19 mouse cellular contexts compared by ENCODE assay signal in the genomic region with DNA sequence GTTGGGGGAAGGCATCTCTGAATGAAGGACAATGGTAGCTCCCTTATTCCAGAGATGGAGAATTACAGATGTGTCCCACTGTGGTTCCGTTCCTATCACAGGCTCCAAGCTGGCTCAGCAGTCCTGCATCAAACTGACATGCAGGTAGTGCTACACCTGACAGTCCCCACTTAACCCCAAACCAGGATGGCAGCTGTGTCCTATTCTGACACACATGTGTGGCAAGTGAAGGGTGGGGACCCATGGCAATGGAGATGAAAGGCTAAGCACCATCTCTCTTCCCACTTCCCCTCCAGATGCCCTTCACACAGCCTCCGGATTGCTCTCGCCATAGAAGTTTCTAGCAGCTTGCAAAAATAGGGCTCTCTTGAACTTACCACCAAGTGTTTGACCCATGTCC.
DNase-seq lines count a peak whose midpoint lies in the region.
"Had no signal": no experiment of that assay in that cellular context is flagged by ENCODE, and none has a peak within 500 bp of the region (broad histone marks: within the 10 kb centered on the region; RNA-seq: fewer than 3 reads in every experiment).

No protein-coding gene starts in this region.

- peaks cover 5% of the 10 kb centered on the region; the same call in 1 of the 2 replicates for H3K9me3 ChIP-seq in heart, embryonic 10.5 days
- no peaks in the 10 kb centered on the region for H3K9me3 ChIP-seq in embryonic facial prominence, embryonic 10.5 days
- H3K9me3 ChIP-seq in limb, embryonic 10.5 days (replicated peaks), result no peaks in the 10 kb centered on the region
- H3K9me3 ChIP-seq: embryonic facial prominence, embryonic 12.5 days; forebrain, embryonic 13.5 days; forebrain, embryonic 15.5 days had no signal

- WGBS in heart, embryonic 10.5 days, result 92% methylated on average over 3 of the region's 3 CpGs
- WGBS in embryonic facial prominence, embryonic 10.5 days, result 84% methylated on average over 3 of the region's 3 CpGs
- 97% methylated on average over 3 of the region's 3 CpGs for WGBS in limb, embryonic 10.5 days

- H3K4me1 ChIP-seq in heart, embryonic 10.5 days, result no peaks in the 10 kb centered on the region
- H3K4me1 ChIP-seq in embryonic facial prominence, embryonic 10.5 days, result peaks cover 9% of the 10 kb centered on the region
- H3K4me1 ChIP-seq in limb, embryonic 10.5 days, result peaks cover 12% of the 10 kb centered on the region

- no peaks in the 10 kb centered on the region for H3K36me3 ChIP-seq in heart, embryonic 10.5 days
- no peaks in the 10 kb centered on the region for H3K36me3 ChIP-seq in embryonic facial prominence, embryonic 10.5 days (replicated peaks)
- H3K36me3 ChIP-seq in limb, embryonic 10.5 days, result no peaks in the 10 kb centered on the region
- H3K36me3 ChIP-seq: embryonic facial prominence, embryonic 12.5 days; forebrain, embryonic 15.5 days; G1E had no signal

- H3K4me3 ChIP-seq in heart, embryonic 10.5 days, result no peak overlapping the region
- H3K4me3 ChIP-seq in embryonic facial prominence, embryonic 10.5 days, result no peak overlapping the region
- H3K4me3 ChIP-seq in limb, embryonic 10.5 days, result no peak overlapping the region
- H3K4me3 ChIP-seq: embryonic facial prominence, embryonic 12.5 days; forebrain, embryonic 13.5 days; forebrain, embryonic 15.5 days had no signal

- DNase-seq in heart, embryonic 10.5 days (ENCODE audit: low spot score), result peak; percentile 57
- DNase-seq in heart, postnatal 25 days (ENCODE audit: low spot score), result no peak
- DNase-seq in embryonic facial prominence, embryonic 10.5 days (ENCODE audit: low spot score), result peak; percentile 6
- DNase-seq in limb, embryonic 10.5 days (ENCODE audit: low spot score), result peak; percentile 23
- DNase-seq in B cell, adult 2 months, result no peak
- DNase-seq: adrenal gland, adult 8-10 months; adrenal gland, postnatal 14 days; adrenal gland, postnatal 36 days; cerebellum, adult 11-12 months; cerebellum, adult 2 months; cerebellum, adult 9-10 months; cerebellum, postnatal 36 days; embryo, embryonic 11 days; forebrain, postnatal 0 days had no signal

- intact Hi-C loops in heart, postnatal 25 days (cut with DNase I), result no loop called here

- 0 out of 2 replicates have a peak, but pooled peaks cover 9% of the 10 kb centered on the region for H3K27me3 ChIP-seq in heart, embryonic 10.5 days (ENCODE audit: insufficient read depth, poor library complexity, severe bottlenecking)
- H3K27me3 ChIP-seq in embryonic facial prominence, embryonic 10.5 days (replicated peaks; ENCODE audit: low read depth, poor library complexity, severe bottlenecking), result no peaks in the 10 kb centered on the region
- no peaks in the 10 kb centered on the region for H3K27me3 ChIP-seq in limb, embryonic 10.5 days (ENCODE audit: low read depth, poor library complexity, severe bottlenecking)
- H3K27me3 ChIP-seq: CH12.LX; embryonic facial prominence, embryonic 12.5 days; forebrain, embryonic 13.5 days; forebrain, embryonic 15.5 days had no signal

- H3K27ac ChIP-seq in heart, embryonic 10.5 days, result no peak overlapping the region
- no peak overlapping the region for H3K27ac ChIP-seq in embryonic facial prominence, embryonic 10.5 days (replicated peaks)
- H3K27ac ChIP-seq in limb, embryonic 10.5 days, result no peak overlapping the region
- H3K27ac ChIP-seq: embryonic facial prominence, embryonic 12.5 days; forebrain, embryonic 13.5 days; forebrain, embryonic 15.5 days had no signal

Comparison
In these comparisons a context has a peak if more than half of its experiments do, and no peak if none do; other contexts are left out.
1. DNase-seq: peak in heart, embryonic 10.5 days (single experiment), embryonic facial prominence, embryonic 10.5 days (single experiment) and limb, embryonic 10.5 days (single experiment); none in heart, postnatal 25 days (single experiment) and B cell, adult 2 months (0 of 2).